Mouse (Mus musculus) cerebellum, adult 8-10 months (tissue): ENCODE data around the gene Ano1.

Experiments used
- DNase-seq: peaks from one replicate; pipeline ENCODE4 v3.0.0; 2022

Ano1 gene

DNA sequence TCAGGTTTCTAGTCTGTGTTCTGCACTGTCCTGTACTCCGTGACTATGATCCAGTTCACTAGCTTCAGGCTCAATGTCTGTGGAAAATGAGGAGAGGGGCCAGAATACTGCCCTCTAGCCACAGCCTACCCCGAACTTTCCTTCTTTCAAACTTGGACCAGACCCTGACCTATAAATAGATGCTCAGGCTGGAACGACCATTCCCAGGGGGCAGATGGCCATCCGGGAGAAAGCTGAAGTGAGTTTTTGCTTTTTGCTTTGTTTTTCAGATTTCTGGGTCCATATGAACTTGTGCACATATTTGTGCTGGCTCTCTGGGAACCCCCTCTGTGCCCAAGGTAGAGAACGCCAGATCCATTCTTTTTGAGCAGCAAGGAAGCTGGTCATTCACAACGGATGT, 116.9 kb downstream of the Ano1 start:
- DNase-seq: no peak

DNA sequence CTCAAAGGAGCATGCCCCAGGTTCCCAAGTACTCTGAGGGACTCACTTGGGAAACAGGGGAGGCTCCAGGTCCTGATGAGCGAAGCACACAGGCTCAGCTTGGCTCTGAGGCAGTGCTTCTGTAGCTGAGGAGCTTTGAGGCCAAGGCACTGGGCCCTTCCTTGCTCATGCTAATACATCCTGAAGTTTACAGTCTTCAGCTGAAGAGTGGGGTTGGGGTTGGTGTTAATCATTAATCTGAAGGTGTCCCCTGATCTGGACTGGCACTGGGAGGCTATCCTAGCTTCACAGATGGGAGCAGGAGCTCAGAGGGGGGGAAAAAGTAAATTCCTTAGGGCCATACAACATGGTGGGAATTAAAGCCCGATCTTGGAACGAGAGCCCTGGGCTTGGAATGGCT, 117.3 kb downstream of the Ano1 start:
- no peak for DNase-seq

DNA sequence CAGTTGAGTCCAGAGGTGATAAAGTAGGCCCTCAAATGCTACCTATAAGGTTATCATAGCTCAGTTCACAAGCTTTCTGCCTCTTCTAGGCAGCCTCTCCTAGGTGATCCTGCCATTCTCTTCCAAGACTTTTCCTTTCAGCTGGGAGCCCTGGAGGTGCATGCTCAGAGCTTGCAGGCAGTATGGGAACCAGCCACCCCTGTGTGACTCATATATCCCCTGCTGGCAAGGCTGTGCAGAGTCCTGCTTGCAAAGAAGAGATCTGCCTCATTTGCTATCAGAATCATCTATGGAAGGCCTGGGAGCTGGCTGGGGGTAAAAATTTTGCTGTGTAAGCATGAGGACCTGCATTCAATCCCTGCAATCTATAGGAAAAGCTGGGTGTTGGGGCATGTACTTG, 119.5 kb downstream of the Ano1 start:
- DNase-seq: no peak

DNA sequence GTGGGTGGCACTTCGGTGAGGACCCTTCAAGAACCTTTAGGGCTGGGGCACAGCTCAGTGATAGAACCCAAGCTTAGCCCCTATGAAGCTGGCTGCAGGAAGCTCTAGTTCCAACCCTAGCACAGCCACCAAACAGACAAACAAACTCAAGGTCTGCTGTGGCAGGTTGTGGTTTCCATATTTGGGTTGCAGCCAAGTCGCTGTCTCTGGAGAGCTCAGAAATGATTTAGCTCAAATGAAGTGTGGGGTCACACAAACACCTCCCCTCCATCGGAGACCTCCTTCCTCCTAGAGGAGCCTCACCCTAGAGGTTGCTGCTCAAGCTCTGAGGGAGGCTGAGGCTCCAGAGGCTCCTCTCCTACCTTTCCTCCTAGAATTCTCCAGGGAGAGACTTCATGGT, 121.2 kb downstream of the Ano1 start:
- no peak for DNase-seq

DNA sequence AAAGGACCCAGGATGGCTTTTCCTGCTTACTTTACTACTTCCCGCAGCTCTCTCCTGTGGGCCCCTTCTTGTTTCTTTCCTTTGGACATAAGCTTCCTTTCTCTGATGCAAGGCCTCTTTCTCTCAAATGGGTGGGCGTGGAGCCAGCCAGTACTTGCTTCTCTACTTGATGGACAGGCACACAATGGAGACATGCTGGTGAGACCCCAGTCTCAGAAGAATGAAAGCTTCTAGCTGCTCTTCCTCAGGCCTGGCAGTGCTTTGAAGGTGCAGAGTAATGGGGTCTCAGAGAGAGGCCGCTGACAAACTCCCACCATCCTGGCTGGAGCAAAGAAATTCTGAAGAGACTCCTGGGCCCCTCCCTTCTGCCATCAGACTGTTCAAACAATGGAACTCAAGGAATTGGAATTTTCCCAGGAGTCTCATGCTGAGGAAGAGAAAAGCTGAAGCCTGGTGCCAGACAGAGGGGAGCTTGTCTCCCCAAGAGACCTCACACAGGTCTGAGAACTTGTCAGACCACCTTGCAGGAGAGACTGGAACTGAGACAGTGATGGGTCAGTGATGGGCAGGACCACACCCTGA, 123.3 kb downstream of the Ano1 start:
- DNase-seq: no peak

DNA sequence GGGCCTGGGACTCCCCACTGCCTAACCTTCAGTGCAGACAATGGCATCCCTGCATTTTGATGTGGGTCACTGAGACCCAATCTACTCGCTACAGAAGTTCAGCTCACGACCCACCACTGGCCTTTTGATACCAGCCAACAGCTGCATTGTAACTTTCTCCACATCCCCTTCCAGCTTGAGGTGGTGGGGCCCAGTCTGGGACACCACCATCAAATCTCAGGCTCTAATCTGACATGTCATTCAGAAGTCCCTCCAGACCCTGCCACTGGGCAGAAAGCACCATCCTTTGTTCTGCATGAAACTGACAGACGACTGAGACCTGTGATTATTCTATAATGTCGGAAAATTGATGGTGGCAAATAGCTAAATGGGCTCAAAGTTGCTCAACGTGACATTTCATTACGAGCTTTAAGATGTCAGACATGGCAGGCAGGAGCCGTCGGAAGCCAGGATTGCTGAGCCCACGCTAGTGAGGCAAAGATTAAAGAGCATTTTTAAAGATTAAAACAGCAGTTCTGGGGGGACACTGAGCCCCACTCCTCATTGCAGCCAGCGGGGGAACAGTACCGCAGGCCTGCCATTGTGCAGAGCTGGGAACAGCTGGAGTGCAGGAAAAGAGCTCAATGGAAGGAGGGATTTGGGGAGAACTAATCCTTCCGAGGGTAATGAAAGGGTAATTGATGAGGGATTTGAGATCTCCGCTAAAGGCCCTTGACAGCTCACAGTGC, 124.0 kb downstream of the Ano1 start:
- DNase-seq: no peak

DNA sequence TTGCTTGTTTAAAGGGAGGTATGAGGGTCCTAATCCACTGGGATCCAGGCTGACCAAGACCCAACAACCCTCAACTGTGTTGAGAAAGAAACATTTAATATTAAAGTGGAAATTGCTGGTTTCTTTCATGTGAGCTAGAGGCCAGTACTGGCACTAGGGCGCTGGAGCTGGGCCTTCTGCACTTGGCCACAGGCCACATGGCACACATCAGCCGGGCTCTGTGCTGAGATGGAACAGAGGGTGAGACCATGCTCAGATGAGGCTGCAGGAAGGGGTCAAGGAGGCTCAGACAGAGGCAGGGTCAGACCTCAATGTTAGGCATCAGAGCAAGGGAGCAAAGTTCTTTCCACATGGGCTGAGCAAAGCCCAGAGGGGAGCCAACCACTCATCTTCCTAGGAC, 125.7 kb downstream of the Ano1 start:
- no peak for DNase-seq

DNA sequence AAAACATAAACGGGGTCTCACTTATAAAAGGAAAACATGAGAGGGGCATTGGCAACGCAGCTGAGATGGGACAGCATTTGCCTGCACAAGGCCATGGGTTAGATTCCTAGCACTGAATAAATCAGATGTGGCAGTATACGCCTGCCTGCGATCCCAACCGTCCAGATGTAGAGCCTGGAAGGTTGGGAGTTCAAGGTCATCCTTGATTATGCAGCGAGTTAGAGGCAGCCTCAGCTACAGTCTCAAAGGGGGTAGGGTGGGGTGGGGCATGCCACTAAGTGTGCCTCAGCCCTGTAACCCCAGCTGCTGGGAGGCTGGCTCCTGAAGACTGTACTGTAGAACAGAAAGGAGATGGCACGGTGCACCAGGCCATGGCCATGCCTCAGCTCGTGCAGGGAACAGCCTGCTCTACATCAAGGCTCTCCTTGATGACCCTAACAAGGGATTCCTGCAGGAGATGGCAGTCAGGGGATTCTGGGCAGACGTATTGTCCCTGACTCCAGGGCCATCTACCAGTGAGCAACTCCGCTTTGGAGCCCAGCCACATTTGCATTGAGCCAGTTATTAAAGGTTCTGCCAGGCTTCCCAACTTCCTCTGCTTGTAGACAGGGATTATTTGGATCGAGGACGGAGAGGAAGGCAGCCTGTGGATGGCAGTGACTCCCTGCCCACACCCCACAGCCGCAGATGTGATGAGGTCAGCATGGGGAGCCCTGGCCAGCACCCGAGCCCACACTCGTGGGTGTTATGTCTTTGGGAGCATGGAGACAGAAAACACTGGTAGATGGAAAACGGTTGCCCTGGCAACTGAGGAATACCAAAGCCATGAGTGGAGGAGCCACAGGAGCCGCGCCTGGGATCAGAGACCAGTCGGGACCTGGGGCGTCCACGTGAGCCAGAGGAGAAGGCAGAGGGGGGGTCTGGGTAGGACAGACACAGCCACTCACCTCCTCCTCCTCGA, 130.8 kb downstream of the Ano1 start:
- DNase-seq: no peak

DNA sequence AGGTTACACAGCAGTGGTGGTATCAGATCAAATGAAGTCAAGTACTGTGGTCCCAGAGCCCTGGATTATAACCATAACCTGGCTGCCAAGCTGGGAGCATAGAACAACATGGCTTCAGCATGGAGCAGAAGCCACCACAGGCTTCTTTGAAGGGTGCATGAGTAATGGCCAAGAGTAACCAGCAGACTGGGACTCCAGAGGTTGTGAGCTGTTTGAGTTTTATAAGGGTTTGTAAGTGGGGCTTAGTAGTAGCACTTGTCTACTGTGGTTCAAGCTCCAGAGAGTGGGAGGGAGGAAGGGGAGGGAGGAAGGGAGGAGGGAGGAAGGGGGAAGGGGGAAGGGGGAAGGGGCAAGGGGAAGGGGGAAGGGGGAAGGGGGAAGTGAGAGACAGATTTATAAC, 131.5 kb downstream of the Ano1 start:
- no peak for DNase-seq

DNA sequence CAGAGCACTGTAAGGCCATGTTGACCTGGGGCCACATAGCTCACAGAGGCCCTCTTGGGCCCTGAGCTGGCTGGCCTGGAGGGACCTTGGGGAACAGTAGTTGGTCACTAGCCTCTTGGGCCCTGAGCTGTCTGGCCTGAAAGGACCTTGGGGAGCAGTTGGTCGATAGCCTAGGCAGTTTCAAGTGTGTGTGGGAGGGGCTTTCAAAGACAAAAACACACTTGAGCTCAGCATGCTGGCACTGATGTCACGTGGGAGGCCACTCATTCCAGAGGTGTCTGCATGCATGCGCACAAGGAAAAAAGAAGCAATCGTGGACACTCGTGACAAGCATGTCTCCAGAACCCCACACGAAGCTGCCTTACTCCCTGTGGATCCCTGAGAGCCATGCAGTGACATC, 136.4 kb downstream of the Ano1 start:
- DNase-seq: no peak

DNA sequence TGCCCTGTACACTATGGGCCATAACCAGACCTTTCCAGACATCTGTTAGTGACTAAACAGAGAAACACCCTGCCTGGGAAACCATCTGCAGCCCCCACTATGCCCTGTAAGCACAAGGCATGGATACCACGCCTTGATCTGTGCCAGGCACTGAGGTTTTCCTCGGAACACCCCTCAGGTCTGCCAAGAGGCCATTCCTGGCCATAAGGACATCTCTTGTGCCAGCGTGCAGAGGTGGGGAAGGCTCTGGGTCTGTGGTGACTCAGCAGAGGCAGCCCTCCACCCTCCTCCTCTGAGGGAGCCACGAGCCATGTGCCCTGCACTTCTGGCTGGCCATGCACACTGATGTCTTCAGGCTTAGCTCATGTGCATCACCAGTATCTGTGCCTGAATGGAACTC, 138.9 kb downstream of the Ano1 start:
- no peak for DNase-seq

DNA sequence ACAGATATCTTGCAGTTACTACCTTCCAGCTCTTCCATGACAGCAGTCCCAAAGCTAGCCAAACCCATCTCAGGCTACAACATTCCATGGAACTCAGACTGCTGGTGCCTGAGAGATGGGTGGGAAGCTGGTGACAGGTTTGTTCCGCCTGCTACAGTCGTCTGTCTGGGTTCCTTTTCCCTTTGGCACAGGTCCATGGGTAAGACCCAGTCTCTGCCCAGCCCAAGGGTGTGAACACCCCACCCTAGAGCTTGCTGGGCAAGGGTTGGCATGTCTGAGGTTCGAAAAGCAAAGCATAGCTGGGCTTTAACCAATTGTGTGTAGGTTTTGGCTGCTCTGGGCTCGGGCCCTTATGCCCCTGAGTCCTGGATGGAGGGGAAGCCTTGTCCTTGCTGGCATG, 139.4 kb downstream of the Ano1 start:
- DNase-seq: no peak

DNA sequence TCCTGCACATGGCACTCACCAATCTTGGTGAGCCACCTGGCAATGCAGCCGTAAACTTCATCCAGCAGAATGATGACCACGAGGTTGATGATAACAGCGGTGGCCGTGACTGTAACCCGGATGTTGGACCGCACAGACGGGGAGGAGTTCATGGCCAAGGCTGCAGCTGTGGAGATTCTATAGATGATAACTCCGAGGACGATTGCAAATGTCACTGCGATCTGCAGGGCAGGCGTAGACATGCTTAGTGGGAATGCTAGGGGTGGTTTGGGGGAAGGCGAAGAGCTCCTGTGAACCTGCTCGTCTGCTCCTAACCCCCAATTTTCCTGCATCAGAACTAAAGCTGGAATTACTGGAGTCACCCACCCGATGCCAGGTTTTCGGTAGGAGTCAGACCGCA, 140.2 kb downstream of the Ano1 start:
- no peak for DNase-seq

DNA sequence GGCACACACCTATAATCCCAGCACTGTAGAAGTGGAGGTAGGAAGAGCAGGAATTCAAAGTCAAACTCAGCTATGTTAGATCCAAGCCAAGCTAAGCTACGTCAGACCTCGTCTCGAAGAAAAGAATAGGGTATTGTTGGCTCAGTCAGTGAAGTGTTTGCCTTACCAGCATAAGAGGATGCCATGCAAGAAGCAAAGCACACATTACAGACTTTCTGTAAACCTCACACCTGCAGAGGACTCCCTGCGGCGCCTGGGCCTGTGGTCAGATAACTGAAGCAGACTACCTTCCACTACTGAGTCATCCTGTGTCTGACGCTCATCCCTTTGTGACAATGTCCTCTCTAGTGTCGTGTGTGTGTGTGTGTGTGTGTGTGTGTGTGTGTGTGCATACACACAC, 142.2 kb downstream of the Ano1 start:
- no peak for DNase-seq

DNA sequence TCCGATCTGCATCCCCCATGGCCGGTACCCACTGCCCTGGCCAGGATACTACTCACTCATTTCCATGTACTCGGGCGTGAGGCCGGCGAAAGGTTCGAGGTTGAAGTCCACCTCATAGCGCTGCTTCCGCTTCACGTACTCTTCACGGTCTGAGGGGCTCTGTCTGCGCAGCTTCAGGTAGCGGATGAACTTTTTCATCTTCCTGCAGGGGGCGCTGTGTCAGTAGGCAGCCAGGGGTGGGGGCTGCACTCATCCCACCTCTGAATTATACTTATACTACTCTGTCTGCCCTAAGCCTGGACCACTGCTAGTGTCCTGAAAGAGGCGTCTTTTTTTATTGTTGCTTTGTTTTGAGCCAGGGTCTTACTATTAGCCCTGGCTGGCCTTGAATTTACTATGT, 143.9 kb downstream of the Ano1 start:
- no peak for DNase-seq

DNA sequence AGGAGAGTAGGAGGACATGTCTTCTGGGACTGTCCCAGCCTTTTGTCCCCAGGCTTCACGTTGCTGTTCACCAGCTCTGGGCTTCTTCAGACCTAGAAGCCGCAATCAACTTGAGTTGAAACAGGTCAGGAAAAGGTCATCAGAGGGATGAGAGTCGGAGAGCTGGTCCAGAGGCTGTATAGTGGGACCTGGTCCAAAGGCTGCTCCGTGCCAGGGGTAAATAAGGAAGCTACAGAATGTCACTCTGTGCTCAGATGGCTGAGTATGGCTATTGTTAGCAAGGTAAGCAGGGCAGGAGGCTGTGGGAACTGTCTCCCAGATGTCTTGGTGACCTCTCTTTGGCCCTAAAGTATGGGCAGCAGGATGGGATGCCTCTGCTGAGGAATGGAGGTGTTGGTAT, 147.0 kb downstream of the Ano1 start:
- DNase-seq: no peak

DNA sequence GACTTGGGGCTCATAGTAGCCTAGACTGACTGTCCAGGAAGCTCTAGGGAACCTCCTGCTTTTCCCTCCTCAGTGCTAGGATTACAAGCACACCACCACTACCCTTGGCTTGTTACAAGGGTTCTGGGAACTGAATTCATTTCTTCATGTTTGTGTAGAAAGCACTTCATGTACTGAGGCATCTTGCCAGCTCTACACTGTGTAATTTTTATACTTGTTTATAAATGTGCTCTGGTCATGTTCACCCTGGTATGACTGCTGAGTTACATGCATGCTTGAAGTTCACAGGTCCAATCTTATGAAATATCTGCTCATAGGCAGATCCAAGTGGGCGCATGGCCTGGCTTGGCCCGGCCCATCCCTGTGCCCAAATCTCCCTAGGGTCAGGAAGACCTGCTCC, 147.5 kb downstream of the Ano1 start:
- DNase-seq: no peak

DNA sequence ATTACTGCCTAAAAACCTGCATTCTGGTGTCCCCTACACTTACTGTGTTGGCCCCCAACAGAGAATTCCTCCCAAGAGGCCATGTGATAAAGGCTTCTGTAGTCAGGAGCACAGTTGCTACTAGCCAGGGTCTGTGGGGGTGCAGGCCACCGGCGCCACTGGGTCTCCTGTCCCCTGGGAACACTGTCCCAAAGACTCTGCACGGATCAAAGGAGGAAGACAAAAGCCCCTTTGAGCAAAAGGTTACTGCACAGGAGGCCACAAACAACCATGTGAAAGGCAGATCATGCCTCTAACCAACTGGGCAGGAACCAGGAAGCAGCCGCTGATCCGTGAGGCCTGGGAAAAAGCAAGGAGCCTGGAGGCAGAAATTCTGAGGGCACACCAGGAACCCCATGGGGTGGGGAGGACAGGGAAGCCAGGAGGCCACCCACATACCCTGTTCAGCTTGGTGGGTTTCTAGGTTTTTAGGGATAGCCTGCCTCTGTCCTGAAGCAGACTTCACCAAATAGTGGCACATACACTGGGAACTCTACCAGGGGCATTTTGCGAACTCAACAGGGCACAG, 151.4 kb downstream of the Ano1 start:
- DNase-seq: no peak

DNA sequence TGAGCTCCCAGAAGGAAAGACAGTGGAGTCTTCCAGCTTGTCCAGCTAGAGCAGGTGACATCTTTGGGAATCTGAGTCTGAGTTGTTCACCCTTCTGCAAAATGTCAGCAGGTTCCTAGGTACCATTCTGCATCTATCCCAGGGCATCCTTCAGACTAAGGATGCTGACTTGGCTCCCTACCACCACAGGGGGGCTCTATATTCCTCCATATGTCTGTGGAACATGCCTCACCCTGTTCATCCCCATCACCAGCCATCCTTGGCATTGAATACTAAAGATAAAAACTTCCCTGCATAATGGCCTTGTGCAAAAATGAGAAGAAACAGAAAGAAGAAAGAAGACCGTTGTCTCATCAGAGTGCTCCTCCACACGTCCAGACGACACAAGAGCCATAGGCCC, 162.3 kb downstream of the Ano1 start:
- DNase-seq: no peak

DNA sequence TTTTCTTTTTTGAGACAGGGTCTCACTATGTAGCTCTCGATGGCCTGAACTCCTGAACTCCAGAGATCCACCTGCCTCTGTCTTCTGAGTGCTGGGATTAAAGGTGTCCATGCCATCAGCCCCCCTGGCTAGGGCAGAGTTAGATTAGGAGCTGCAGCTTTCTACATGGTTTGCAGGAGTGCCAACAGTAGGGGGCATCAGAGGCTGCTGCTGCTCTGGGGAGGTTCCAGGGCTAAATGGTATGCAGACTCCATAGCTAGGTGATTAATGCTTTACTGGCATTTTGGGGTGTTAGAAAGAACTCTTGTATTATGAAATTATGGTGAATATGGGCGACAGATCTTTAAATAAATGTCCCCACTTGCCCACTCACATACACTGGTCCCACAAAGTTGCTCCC, 164.5 kb downstream of the Ano1 start:
- no peak for DNase-seq

DNA sequence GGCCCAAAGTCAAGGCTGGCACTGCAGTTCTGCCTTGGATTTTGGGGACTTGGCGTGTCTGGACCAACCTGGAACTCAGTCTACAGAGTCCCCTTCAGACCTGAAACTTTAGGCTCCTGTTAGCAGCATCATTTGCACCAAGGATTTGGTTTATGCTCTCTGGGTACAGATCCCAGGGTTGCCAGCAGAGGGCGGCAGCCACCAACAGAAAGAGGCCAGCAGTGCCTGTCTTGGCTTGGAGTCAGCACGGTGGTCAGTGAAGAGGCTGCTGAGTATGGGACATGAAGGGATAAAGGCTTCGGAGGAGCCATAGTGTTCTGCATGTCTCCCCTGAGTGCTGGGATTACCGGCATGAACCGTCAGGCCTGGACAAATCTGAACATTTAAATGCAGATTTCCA, 166.1 kb downstream of the Ano1 start:
- peak; percentile 39 for DNase-seq

DNA sequence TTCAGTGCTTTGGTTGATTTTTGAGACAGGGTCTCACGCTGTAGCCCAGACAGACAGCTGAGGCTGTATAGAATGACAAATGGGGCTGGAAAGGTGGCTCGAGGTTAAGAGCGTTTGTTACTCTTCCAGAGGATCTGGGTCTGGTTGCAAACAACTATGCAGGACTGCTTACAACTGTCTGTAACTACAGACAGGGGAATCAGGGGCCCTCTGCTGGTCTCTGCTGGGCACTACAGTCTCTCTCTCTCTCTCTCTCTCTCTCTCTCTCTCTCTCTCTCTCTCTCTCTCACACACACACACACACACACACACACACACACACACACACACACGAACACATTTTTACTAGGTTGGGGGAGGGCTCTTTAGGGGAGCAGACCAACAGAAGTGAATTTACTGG, 168.2 kb downstream of the Ano1 start:
- peak; percentile 51 for DNase-seq

DNA sequence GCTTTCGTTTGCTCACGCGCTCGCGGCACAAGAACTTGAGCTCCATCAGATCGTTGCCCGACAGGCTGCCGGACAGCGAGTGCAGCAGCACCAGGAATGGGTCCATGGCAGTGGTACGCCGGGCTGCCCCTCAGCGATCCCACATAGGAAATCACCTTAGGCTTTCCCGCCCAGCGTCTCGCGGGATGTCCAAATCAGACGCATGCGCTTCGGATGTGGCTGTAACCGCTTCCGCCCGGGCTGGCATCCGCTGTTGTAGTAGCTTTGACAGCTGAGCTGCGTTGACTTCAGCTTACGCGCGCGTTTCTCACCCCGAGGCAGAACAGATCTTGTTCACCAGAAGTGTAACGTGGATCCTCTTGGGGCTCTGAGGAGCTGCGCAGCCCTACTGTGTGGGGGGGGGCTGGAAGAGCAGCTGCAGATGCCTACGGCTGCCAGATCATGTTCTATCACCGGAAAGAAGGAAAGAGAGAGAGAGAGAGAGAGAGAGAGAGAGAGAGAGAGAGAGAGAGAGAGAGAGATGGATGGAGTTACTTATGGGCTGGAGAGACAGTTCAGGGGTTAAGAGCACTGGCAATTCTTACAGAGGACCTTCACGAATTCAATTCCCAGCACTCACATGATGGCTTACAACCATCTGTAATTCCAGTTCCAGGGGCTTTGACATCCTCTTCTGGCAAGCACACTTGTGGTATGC, 169.3 kb downstream of the Ano1 start, which contains the start of gene Fadd:
Gene Fadd, minus strand, starts transcription at position 180 of the 697 bp plus-strand sequence.
- peak; percentile 92 for DNase-seq
